Mouse (Mus musculus) erythroblast, adult 5-6 weeks (primary cell): ENCODE results near the gene Pou2af1. TPM values are rescaled to one million over a fixed set of nuclear protein-coding genes. Genes with fewer than 3 reads are reported as not detected.

Experiments used
- ATAC-seq: replicated peaks from 2 replicates; pipeline ENCODE4 v1.8.0; 2016; ENCODE audit warnings: moderate number of reproducible peaks, mild to moderate bottlenecking, moderate TSS enrichment, inconsistent platforms; ENCODE audit not compliant: poor library complexity, low FRiP score, severe bottlenecking
- total RNA-seq, 2 experiments: library from RNA; stranded (forward) in 1 of 2; stranded (reverse) in 1 of 2; fragments of 150-400 nt in 1 of 2; fragments of 200-764, 138-1000 nt in 1 of 2; gene quantifications; 2 replicates each; pipeline versions ENCODE4 v1.2.3 to v1.2.4; 2015 to 2017; ENCODE audit warnings: low replicate concordance in 2 of 2

Pou2af1 gene
- total RNA-seq (2015; ENCODE audit: low replicate concordance) (3.7 and 4.8 TPM in 2 replicates), total RNA-seq (2017; ENCODE audit: low replicate concordance) (0.09 and 1.4 TPM in 2 replicates)

GRCm38 (mm10) chr9:51213023-51213728 is at the start of gene Pou2af1:
Gene Pou2af1 (plus strand): TSS chr9:51213708.
- no peak for ATAC-seq

DNA sequence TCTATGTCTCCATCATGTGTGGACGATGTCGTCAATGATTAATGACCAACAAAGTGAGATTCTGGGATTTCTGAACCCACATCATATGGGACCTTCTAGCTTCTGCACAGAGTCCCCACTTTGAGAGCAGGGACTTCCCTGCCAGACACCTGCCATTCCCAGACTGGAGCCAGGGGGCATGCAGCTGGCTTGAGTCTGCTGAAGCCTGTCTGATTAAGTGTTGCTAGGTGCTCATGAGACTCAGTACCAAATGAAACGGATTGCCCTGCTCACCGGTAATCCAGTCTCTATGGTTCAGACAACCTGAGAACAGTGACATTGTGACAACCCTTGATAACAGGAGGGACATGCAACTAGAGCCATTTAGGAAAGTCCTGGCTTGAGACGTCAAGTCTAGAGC is 49.5 kb upstream of the Pou2af1 start:
- ATAC-seq = no peak

DNA sequence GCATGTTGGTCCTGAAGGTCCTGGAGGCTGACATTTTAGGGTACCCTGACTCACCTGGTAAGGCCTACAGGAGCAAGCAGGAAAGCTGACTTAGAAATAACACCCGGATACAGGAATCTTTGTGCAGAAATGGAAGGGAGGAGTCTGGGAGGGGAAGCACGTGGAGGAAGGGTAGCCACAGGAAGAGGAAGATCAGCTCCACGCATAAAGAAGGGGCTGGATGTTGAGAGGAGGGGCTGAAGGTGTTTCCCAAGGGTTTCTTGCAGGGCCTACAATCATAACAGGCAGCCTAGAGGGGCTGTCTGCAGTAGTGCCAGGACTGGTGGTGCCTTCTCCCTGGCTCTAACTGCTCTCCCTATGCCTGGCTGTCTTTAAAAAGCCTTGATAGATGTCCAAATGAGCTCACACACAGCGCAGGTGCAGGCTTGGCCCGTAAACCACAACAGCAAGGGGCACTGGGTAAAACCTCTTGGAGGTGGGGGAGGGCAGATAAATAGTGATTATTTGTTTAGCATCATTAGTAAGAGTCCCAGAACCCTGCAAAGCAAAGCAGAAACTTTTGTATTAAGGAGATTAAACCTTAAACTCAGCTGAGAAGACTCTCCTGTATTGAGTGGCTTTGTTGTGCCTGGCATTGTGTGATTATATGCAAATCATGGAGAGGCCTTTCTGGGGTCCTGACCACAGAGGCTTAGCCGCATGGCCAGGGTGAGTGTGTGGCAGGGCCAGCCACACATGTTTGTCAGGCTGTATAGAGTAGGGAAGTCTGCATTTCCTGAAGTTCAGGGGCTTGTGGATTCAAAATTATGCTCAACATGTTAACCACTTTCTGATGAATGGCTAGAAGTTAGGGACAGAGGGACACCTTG is 48.0 kb upstream of the Pou2af1 start, which contains the start of gene Gm32742:
Gm32742 (minus strand) TSS at position 206 of the 869 bp plus-strand sequence.
- ATAC-seq = no peak

- no peak for ATAC-seq
These were observed 45.6 kb upstream of the Pou2af1 start for GRCm38 (mm10) chr9:51167954-51168353.

DNA sequence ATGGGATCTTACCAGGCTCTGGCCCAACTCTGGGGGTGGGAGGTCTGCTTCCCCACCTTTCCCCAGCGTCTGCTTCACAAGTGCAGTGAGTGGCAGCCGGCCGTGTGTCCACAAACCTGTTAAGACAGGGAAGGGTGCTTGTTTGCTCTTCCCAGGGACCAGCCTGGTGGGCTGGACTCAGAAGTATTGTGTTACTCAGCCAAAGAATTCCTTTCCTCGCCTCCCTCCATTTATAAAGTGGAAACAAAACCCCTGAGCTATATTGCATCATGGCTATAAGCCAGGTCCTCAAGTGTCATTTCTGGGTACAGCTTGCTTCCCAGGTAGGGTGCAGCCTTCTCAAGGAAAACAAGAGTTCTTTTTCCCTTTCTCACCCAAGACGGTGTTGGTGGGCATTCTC is 44.8 kb upstream of the Pou2af1 start:
- ATAC-seq = no peak

GRCm38 (mm10) chr9:51169133-51169532 is 44.4 kb upstream of the Pou2af1 start:
- ATAC-seq = no peak

DNA sequence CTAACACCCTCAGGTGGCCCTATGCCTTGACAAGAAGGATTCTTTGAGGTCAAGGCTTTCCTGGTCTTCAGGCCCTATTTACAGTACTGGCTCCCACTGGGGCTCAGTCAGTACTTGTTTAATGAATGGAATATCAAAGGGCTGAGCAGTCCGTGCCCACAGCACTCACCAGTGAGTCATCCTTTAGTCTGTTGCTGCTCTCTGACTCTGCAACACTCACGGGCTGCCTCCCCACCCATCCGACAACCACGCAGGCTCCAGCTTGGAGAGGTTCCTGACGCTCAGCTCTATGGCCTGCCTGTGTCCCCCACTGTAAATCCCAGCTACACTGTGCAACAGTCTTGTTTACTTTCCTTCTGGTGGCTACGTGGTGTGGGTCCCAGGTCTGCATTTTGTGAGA is 43.2 kb upstream of the Pou2af1 start:
- no peak for ATAC-seq

- ATAC-seq = no peak
These were observed 38.5 kb upstream of the Pou2af1 start for GRCm38 (mm10) chr9:51174890-51175464.

- no peak for ATAC-seq
These were observed 37.8 kb upstream of the Pou2af1 start for GRCm38 (mm10) chr9:51175722-51176121.

DNA sequence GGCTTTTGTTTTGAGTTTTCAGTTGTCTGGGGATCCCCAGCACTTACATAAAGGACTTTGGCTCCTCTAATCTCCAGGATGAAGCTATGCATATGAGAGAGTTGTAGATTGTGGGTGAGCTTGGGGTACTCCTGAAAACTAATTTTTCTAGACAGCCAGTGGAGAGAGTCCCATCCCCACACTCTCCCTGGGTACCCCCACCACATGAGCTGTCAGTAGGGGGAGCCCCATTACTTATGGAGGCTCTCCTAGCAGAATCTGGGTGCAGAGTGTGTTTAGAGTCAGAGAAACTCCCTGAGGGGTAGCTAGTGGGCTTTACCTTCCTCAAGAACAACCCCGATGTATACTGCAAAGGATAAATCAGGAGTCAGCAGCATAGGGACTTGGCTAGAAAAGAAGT is 35.2 kb upstream of the Pou2af1 start:
- ATAC-seq = no peak

DNA sequence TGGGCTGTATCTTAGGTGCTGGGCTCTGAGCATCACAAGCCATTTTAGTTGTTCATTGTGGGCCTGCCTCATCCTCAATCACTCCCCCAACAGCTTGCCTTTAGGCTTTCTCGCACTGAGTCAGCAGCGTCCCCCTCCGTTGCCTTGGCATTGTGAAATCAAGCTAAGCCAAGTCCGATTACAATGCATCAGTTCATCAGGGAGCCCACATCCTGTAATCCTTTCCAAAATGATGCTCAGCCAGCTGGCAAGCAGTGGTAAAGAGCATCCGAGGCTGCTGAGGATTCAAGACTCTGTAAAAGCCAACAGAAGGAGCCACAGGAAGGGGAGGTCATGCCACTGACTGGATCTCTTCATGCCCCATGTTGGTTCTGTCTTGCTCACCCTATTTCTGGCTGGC is 32.9 kb upstream of the Pou2af1 start:
- ATAC-seq = no peak

GRCm38 (mm10) chr9:51182716-51183710 is 30.5 kb upstream of the Pou2af1 start:
- ATAC-seq = no peak

GRCm38 (mm10) chr9:51185386-51185785 is 28.1 kb upstream of the Pou2af1 start:
- ATAC-seq = no peak

- ATAC-seq = no peak
These were observed 27.6 kb upstream of the Pou2af1 start for GRCm38 (mm10) chr9:51185871-51186270.

DNA sequence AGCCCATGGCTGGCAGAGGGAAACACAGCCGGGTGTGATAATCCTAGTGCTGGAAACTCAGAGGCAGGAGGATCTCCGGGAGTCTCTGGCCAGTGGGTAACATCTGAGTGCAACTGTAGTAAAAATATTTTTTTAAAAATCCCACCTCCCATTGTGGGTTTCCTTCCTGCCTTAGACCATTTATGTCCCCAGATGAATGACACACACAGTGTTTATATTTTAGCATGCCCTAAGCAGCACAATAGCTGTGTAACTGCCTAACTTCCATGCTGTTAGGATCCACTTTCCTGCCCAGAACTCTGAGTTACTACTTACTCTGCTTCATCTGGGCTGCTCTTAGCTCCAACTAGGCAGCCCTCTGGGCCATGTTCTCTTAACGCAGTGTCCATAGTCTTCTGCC is 22.9 kb upstream of the Pou2af1 start:
- ATAC-seq = no peak

- no peak for ATAC-seq
These were observed 18.7 kb upstream of the Pou2af1 start for GRCm38 (mm10) chr9:51194790-51195189.

GRCm38 (mm10) chr9:51208974-51209332 is 4.6 kb upstream of the Pou2af1 start:
- ATAC-seq = no peak

DNA sequence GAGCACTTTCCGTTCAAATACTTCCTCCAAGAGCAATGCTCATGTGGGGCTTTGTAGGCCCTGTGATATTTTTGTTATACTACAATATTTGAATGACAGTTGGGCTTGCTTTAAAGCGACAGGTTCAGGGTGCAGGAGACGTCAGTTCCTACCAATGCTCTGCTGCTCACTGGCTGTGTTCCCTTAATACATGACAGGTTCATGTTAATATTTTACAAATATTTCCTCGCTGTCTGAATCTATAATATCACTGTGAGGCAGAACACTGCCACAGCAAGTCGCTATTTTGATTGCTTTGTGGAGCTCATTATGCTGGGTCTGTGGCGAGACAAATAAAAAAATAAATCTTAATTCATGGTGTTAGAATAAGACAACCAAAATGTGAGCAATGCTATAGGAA is 2.3 kb upstream of the Pou2af1 start:
- ATAC-seq = no peak

GRCm38 (mm10) chr9:51213729-51214237 is 275 bp downstream of the Pou2af1 start:
- ATAC-seq = no peak
